Mouse (Mus musculus) neural tube, embryonic 13.5 days (tissue): ENCODE measurements around the gene Dlx5. TPM values are rescaled to one million over a fixed set of nuclear protein-coding genes. Genes with fewer than 3 reads are reported as not detected.

Experiments used
- ATAC-seq: fragments of 200-750 bp; cut with Nextera tagmentation; 2 replicates; pipeline ENCODE4 v1.8.0; 2017; ENCODE audit warnings: low read depth, mild to moderate bottlenecking, moderate TSS enrichment, moderate library complexity
- H3K27ac ChIP-seq: fragments of 300-500 bp; sonication (generic); replicated peaks from 2 replicates; pipeline ENCODE4 v1.5.1; 2015; ENCODE audit warnings: moderate library complexity, mild to moderate bottlenecking, inconsistent platforms
- H3K27me3 ChIP-seq: fragments of 300-500 bp; sonication (generic); 2 replicates; pipeline ENCODE4 v1.6.1; 2015; ENCODE audit warnings: mild to moderate bottlenecking, inconsistent platforms
- H3K36me3 ChIP-seq: fragments of 300-500 bp; sonication (generic); 2 replicates; pipeline ENCODE4 v1.6.1; 2015; ENCODE audit warnings: mild to moderate bottlenecking, inconsistent platforms
- H3K4me1 ChIP-seq: fragments of 300-500 bp; sonication (generic); replicated peaks from 2 replicates; pipeline ENCODE4 v1.6.1; 2015; ENCODE audit warnings: inconsistent platforms
- H3K4me2 ChIP-seq: fragments of 300-500 bp; sonication (generic); 2 replicates; pipeline ENCODE4 v1.6.1; 2015; ENCODE audit warnings: inconsistent platforms, mild to moderate bottlenecking, moderate library complexity
- H3K4me3 ChIP-seq: fragments of 300-500 bp; sonication (generic); 2 replicates; pipeline ENCODE4 v1.5.1; 2015; ENCODE audit warnings: mild to moderate bottlenecking, inconsistent platforms
- H3K9ac ChIP-seq: fragments of 300-500 bp; sonication (generic); 2 replicates; pipeline ENCODE4 v1.6.1; 2015; ENCODE audit warnings: moderate library complexity, mild to moderate bottlenecking, inconsistent platforms
- H3K9me3 ChIP-seq: fragments of 300-500 bp; sonication (generic); 2 replicates; pipeline ENCODE4 v1.6.1; 2016; ENCODE audit warnings: inconsistent platforms
- WGBS: fragments of 180-500 bp; shearing (Covaris S2); methylation state at CpG from one replicate; pipeline ENCODE4 v1.1.7; 2015; 5-methylcytosine and 5-hydroxymethylcytosine counted together
- polyA plus RNA-seq: library from polyadenylated mRNA; unstranded; fragments of >200 nt; fragmentation: Nextera tagmentation; extraction: Ambion mirVana; gene quantifications from 2 replicates; pipeline ENCODE4 v1.2.1, GENCODE M21; 2015

The Dlx5 gene
- polyA plus RNA-seq, 1 experiment from 2014 or later: 0.40 TPM

DNA sequence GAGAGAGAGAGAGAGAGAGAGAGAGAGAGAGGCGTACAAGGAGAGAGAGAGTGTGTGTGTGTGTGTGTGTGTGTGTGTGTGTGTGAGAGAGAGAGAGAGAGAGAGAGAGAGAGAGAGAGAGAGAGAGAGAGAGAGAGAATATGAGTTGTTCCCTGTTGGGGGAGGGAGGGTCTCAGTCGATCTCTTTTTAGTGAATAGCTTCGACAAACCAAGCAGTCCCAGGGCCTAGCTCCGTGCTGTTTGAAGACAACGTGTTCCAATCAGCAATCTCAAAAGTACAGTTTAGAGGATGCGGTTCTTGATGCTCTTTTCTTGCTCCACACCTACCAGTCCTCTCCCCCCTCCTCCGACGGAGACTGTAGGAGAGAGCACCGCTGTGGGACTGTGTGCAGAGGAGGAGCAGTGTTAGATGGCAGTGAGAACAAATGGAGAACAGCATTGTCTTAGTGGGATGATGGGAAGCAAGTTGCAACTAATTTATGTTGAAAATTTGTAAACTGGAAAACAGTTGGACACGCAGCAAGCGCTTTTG is 447 bp upstream of the Dlx5 start:
- Histone ChIP-seq H3K4me2 (peak overlapping the region; percentile 59; the same call in 1 of the 2 replicates), H3K27me3 (peaks cover 82% of the 10 kb centered on the region), H3K36me3 (no peaks in the 10 kb centered on the region), H3K4me1 (peaks cover 24% of the 10 kb centered on the region), H3K9me3 (no peaks in the 10 kb centered on the region), H3K27ac (no peak overlapping the region), H3K4me3 (peak overlapping the region; percentile 41; the same call in 1 of the 2 replicates), H3K9ac (no peak overlapping the region)
- ATAC-seq: no peak
- 3% methylated on average over 10 of the region's 11 CpGs for WGBS

DNA sequence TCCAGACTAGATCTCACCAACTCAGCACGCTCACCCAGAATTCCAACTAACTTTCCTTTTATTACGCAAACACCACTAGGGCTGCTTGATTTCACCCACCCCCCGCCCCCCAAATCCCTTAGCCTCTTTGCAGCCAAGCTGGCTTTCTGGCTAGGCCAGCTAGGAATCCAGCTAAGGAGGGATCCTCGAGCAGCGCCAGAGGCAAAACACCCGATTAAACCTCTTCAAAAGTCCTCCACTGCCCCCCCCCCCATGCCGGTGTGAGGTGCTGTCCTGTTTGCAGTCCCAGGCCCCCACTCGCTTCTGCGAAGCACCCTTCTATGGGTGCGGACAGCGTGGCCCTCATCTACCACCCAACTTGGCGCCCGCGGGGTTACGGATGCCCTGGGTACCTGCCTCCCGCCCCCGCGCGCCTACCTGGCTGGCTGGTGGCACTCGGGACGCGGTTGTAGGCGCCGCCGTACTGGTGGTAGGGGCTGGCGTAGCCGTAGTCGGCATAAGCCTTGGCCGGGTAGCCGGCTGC is 709 bp downstream of the Dlx5 start:
- peak overlapping the region; percentile 41 for H3K4me3 ChIP-seq
- under 1% methylated on average over 30 of the region's 30 CpGs for WGBS
- peak; percentile 18; the same call in 1 of the 2 replicates for ATAC-seq
- no peak overlapping the region for H3K27ac ChIP-seq
- H3K36me3 ChIP-seq: no peaks in the 10 kb centered on the region
- H3K9me3 ChIP-seq: no peaks in the 10 kb centered on the region
- peaks cover 24% of the 10 kb centered on the region for H3K4me1 ChIP-seq
- H3K9ac ChIP-seq: peak overlapping the region; percentile 22
- peak overlapping the region; percentile 59 for H3K4me2 ChIP-seq
- peaks cover 90% of the 10 kb centered on the region for H3K27me3 ChIP-seq

DNA sequence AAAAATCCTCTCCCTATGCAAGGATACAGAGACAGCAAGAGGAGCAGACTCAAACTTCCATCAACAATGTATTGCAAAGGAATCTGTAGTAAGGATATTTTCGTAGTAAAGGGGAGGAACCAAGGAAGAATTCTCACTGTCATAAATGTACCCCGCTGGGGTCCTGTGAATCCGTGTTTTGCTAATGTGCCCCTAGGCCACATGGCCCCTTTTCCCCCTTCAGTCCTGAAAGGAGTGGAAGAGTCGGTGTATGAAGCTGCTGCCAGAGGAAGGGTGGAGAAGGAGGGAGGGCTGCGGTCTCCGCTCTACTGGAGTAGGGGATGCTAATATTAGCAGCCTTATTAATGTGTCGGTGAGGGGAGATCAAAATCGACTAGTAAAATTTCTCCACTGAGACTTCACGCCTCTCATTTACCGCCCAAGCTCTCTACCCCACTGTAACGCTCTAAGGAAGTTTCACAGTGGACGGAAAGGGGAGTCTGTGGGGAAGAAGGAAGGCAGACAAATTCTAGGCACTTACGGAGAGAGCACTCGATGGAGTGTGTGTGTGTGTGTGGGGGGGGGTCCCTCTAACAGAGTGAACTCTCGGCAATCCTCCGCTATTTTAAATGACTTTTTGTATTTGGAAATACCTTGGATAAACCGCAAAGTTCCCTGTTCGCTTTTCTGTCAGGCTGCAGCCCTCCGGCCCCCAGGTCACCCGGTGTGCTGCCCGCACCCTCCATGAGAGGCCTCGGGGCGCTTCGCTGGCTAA is 1.3 kb downstream of the Dlx5 start:
- Histone ChIP-seq H3K4me2 (peak overlapping the region; percentile 59), H3K4me1 (peaks cover 24% of the 10 kb centered on the region), H3K27ac (no peak overlapping the region), H3K36me3 (no peaks in the 10 kb centered on the region), H3K4me3 (peak overlapping the region; percentile 41; the same call in 1 of the 2 replicates), H3K9ac (no peak overlapping the region), H3K9me3 (no peaks in the 10 kb centered on the region), H3K27me3 (peaks cover 96% of the 10 kb centered on the region)
- WGBS: under 1% methylated on average over 24 of the region's 24 CpGs
- ATAC-seq: no peak

DNA sequence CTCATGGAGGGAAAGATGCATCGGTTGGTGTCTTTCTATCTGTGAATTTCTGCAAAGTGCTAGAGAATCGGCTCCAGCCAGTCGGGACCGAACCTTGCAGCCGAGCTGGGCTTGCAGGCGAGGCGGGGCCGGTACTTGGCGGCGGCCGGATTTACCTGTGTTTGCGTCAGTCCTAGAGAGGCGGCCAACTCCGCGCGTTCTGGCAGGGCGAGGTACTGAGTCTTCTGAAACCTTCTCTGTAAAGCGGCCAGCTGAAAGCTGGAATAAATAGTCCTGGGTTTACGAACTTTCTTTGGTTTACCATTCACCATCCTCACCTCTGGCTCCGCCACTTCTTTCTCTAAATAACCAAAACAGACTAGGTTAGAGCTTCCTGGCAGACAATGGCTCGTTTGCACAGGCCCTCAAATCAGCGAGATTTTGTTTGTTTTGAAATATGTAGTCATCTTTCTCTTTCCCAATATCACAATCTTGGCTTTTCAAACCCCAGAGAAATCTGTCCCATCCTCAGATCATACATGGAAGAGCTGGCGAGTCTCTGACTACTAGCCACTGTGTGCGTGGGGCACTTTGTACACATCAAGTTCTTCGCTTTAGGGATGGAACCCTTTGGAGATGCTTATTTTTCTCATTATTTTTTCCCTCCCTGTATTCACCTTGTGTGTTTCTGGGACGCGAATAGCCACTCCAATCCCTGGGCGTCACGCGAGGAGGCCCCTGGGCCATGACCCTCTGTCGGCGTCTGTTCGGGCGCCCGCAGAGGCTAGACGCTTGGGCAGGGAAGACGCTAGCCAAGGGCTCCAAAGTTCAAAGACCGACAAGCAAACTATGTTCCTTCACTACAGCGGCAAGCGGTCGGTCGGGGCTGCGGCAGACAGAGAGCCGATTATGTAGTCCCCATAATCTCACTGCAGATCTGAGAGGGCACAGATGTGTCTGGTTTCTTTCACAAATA is 2.2 kb downstream of the Dlx5 start:
- H3K4me2 ChIP-seq: no peak overlapping the region
- WGBS: 2% methylated on average over 44 of the region's 44 CpGs

DNA sequence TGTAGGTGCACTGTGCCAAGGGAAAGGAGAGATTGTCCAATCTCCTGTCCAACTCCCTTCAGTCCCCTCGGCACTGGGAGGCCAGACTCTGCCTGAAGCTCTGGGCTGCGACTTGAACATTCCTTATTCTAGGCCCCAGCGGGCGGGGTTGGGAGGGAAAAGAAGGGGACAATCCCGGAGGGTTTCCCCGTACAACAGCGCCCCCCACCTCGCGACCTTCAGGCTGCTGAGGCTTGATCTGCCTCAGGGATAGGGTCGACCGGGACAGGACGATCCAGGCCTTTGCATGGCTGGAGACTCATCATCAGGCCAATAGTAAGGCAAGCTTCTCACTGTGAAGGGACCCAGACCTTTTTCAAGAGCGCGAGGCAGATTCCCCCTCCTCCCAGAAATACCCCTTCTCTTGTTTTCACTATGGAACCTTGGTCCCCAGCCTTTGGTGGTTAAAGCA is 3.0 kb downstream of the Dlx5 start:
- no peaks in the 10 kb centered on the region for H3K9me3 ChIP-seq
- H3K4me1 ChIP-seq: peaks cover 24% of the 10 kb centered on the region
- no peak overlapping the region for H3K4me2 ChIP-seq
- H3K27me3 ChIP-seq: peaks cover 100% of the 10 kb centered on the region
- H3K27ac ChIP-seq: no peak overlapping the region
- under 1% methylated on average over 14 of the region's 14 CpGs for WGBS
- H3K36me3 ChIP-seq: no peaks in the 10 kb centered on the region
- no peak for ATAC-seq
- H3K4me3 ChIP-seq: no peak overlapping the region
- H3K9ac ChIP-seq: no peak overlapping the region

More for the DNA sequence above, 2.2 kb downstream of the Dlx5 start:
- Histone ChIP-seq H3K27ac (no peak overlapping the region), H3K4me1 (peaks cover 24% of the 10 kb centered on the region), H3K9me3 (no peaks in the 10 kb centered on the region), H3K4me3 (no peak overlapping the region), H3K36me3 (no peaks in the 10 kb centered on the region), H3K27me3 (peaks cover 99% of the 10 kb centered on the region), H3K9ac (no peak overlapping the region)
- no peak for ATAC-seq

DNA sequence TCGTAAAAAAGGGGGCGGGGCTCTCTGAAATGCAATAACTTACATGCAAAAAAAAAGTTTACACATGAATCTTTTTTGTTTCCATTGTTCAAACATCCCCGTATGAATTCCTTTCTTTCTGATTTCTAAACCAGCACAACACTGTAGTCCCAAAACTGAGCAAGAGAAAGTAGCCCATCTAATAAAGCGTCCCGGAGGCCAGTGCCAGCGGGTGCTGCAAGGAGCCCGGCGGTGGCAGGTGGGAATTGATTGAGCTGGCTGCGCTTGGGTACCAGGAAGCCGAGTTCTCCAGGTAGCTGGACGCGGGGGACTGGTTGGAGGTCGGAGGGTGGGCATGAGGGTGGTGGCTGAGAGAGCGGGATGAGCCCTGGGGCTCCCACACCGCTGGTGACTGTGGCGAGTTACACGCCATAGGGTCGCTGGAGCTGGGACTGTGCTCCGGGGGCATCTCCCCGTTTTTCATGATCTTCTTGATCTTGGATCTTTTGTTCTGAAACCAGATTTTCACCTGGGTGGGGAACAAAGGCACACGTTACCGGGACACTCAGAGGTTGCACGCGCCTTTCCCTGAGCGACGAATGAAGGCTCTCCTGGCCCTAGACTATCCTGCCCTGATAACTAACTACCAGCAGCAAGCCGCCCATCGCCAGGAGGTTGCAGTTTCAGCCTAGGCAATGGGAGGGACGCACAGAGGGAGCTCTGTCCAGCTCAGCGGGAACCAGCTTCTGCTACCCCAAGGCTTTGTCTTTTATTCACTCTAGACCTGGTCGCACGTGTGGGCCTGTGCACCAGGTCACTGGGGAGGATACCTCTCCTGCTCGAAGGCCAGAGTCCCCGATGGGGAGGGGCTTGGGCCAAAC is 3.7 kb downstream of the Dlx5 start:
- Histone ChIP-seq H3K4me3 (no peak overlapping the region), H3K9me3 (no peaks in the 10 kb centered on the region), H3K36me3 (no peaks in the 10 kb centered on the region), H3K4me1 (peaks cover 24% of the 10 kb centered on the region), H3K4me2 (no peak overlapping the region), H3K27ac (no peak overlapping the region), H3K27me3 (peaks cover 100% of the 10 kb centered on the region), H3K9ac (no peak overlapping the region)
- 3% methylated on average over 34 of the region's 34 CpGs for WGBS
- no peak for ATAC-seq

DNA sequence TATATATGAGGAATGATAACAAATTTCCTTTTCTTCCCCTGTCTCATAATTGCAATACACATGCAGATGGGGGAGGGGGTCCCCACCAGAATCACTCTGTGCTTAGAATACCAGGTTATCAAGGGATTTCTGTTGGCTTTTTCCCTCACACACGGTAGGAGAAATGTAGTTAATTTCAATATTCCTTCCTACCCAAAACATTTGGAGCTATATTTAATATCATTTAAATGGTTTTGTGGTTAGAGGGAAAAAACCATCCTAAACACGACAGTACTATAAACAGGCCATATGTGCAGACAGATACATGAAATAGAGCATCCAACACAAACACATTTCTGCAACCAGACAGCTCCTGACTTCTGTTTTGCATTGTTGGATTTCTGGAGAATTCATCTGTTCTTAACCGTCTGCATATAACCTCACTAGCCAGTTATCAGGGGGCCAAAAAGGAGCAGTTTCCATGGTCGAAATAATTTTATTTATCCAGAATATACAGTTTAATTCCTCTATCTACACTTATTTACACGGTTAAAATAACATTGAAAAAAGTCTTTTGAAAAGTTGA is 4.5 kb downstream of the Dlx5 start:
- Histone ChIP-seq H3K4me3 (no peak overlapping the region), H3K36me3 (no peaks in the 10 kb centered on the region), H3K27me3 (peaks cover 100% of the 10 kb centered on the region), H3K9me3 (no peaks in the 10 kb centered on the region), H3K27ac (no peak overlapping the region), H3K4me2 (no peak overlapping the region), H3K9ac (no peak overlapping the region), H3K4me1 (peaks cover 24% of the 10 kb centered on the region)
- 10% methylated on average over 5 of the region's 5 CpGs for WGBS
- ATAC-seq: no peak

DNA sequence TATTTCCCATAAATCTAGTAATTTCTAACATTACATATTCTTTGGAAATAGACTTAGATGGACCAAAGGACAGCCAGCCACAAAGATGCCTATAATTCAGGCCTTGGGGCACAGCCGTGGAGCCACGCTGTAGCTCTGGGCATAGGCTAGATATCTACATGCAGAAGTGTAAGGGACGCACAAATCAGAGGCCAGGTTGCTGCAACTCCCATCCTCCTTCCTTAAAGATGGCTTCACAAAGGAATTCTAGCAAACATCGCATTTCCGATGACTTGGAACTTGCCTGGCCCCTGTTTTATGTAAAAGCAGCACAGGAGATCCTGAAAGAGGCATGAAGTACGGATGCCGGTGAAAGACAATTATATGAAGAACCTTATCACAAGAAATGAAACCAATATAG is 5.2 kb downstream of the Dlx5 start:
- no peaks in the 10 kb centered on the region for H3K9me3 ChIP-seq
- no peak overlapping the region for H3K9ac ChIP-seq
- no peaks in the 10 kb centered on the region for H3K36me3 ChIP-seq
- WGBS: 9% methylated on average over 7 of the region's 7 CpGs
- peaks cover 20% of the 10 kb centered on the region for H3K4me1 ChIP-seq
- peaks cover 100% of the 10 kb centered on the region for H3K27me3 ChIP-seq
- ATAC-seq: no peak
- no peak overlapping the region for H3K4me2 ChIP-seq
- no peak overlapping the region for H3K4me3 ChIP-seq
- no peak overlapping the region for H3K27ac ChIP-seq

DNA sequence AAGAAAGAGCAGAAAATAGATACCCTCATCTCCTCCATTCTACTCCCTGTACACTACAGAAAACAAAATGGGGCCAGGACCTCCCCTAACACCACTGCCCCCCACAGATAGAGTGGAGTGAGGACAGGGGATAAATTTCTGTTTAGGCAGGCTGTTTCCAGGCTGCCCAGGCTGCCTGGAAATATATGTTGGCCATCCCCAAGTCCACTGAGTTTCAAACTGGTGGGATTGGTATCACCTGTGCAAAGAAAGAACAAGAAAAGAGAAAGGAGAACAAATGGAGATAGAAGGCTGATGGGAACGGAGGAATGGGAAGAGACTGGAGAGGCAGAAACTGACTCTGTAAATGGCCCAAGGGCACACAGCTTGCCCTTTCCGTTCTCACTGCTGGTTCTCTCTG is 5.7 kb downstream of the Dlx5 start:
- peaks cover 15% of the 10 kb centered on the region for H3K4me1 ChIP-seq
- no peak overlapping the region for H3K4me2 ChIP-seq
- WGBS: 0% methylated on average over 2 of the region's 2 CpGs
- no peak overlapping the region for H3K27ac ChIP-seq
- H3K36me3 ChIP-seq: no peaks in the 10 kb centered on the region
- ATAC-seq: no peak
- H3K9me3 ChIP-seq: no peaks in the 10 kb centered on the region
- no peak overlapping the region for H3K9ac ChIP-seq
- peaks cover 100% of the 10 kb centered on the region for H3K27me3 ChIP-seq
- no peak overlapping the region for H3K4me3 ChIP-seq

DNA sequence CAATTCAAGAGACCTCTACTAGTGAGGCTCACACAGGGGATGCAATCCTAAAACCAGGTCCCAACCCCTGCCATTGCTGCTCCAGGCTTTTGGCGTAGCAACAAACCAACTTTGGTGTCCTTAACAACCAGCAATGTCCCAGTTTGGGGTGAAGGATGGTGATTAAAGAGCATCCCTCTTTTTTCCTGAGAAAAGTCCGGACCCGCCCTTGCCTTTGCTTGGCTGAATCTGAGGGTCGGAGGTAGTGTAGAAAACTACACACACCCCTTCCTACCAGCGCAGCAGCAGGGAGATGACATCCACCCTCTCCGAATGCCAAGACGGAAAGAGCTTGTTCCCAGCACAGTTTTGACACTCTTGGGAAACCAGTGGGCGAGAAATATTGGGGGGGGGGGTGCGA is 6.2 kb downstream of the Dlx5 start:
- H3K27me3 ChIP-seq: peaks cover 100% of the 10 kb centered on the region
- H3K9me3 ChIP-seq: no peaks in the 10 kb centered on the region
- H3K27ac ChIP-seq: no peak overlapping the region
- no peak for ATAC-seq
- H3K36me3 ChIP-seq: no peaks in the 10 kb centered on the region
- no peak overlapping the region for H3K4me3 ChIP-seq
- H3K9ac ChIP-seq: no peak overlapping the region
- H3K4me1 ChIP-seq: peaks cover 9% of the 10 kb centered on the region; the same call in 1 of the 2 replicates
- H3K4me2 ChIP-seq: no peak overlapping the region
- under 1% methylated on average over 9 of the region's 9 CpGs for WGBS

DNA sequence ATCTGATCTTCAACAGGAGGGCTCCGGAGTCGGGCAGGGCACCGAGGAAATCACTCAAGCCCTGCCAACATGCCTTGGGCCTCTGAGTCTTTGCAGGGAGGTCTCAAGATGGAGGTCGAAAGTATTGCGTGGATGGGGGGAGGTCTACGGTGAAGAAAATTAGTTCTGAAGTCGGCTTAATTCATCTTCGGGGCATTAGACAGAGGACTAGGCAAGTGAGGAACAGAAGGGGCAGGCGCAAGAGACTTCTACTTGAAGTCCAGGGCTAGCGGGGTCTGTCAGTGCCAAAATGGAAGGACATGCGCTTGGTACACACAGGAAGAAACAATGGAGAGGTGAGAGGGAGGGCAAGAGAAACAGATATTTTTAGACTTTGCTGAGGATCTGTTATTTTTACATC is 6.7 kb downstream of the Dlx5 start:
- H3K27ac ChIP-seq: no peak overlapping the region
- peaks cover 100% of the 10 kb centered on the region for H3K27me3 ChIP-seq
- H3K4me2 ChIP-seq: no peak overlapping the region
- no peak overlapping the region for H3K4me3 ChIP-seq
- H3K36me3 ChIP-seq: no peaks in the 10 kb centered on the region
- H3K9me3 ChIP-seq: no peaks in the 10 kb centered on the region
- no peak for ATAC-seq
- WGBS: under 1% methylated on average over 11 of the region's 11 CpGs
- 0 out of 2 replicates have a peak, but pooled peaks cover 6% of the 10 kb centered on the region for H3K4me1 ChIP-seq
- H3K9ac ChIP-seq: no peak overlapping the region
